Comparison of ENCODE assay signal across 8 mouse cellular contexts in the genomic region with DNA sequence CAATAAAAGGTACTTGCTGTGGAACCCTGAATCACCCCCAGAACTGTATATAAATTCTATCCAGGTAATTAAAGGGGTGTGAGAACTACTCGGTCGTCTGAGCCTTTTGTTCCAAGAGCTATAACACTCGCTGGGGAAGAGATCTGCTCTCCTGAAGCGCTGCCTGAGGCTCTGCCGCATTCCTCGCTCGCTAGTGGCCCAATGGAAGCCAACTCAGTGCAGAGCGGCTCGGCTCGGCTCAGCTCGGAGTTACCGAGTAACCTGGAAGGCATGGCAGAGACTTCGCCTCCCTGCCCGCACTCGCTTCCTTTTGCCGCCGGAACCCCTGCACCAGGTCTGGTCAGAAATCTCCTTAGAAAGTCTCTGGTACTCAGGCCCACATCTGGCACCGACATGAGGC. TPM values are rescaled to one million over a fixed set of nuclear protein-coding genes. Genes with fewer than 3 reads are reported as not detected.
A peak's percentile ranks its signal among the peaks of the same experiment; 100 is the strongest.
DNase-seq lines count a peak whose midpoint lies in the region; ATAC-seq and TF ChIP-seq lines count a peak whose summit lies in the region.

No protein-coding gene starts in this region.

- WGBS in intestine, embryonic 16.5 days = 9% methylated on average over 18 of the region's 18 CpGs
- 25% methylated on average over 18 of the region's 18 CpGs for WGBS in liver, embryonic 16.5 days (ENCODE audit: insufficient replicate concordance)

- no peak overlapping the region for H3K27ac ChIP-seq in intestine, embryonic 16.5 days (ENCODE audit: low read length)
- H3K27ac ChIP-seq in liver, embryonic 16.5 days (ENCODE audit: low read length) = no peak overlapping the region

- peaks cover 10% of the 10 kb centered on the region for H3K4me1 ChIP-seq in E14TG2a.4 (replicated peaks; ENCODE audit: low read depth, low read length)
- peaks cover 3% of the 10 kb centered on the region; the same call in 1 of the 2 replicates for H3K4me1 ChIP-seq in intestine, embryonic 16.5 days (ENCODE audit: control insufficient read depth, insufficient read depth, low read length)
- no peaks in the 10 kb centered on the region for H3K4me1 ChIP-seq in liver, embryonic 16.5 days (ENCODE audit: control insufficient read depth, low read depth, low read length)

- peak; percentile 49 for DNase-seq in embryo, embryonic 10.5 days (ENCODE audit: low spot score)
- no peak for DNase-seq in layer of hippocampus, adult 9-10 months (ENCODE audit: low spot score)
- no peak for DNase-seq in right cerebral cortex, postnatal 25 days

- peak overlapping the region; percentile 57 for H3K4me3 ChIP-seq in E14TG2a.4 (replicated peaks; ENCODE audit: low read length)
- 0 out of 2 replicates have a peak overlapping the region, but pooled peaks have one; percentile 2 for H3K4me3 ChIP-seq in intestine, embryonic 16.5 days (ENCODE audit: low read length)
- no peak overlapping the region for H3K4me3 ChIP-seq in liver, embryonic 16.5 days (ENCODE audit: low read depth, low read length)

- ATAC-seq in intestine, embryonic 16.5 days = peak; percentile 68
- no peak; the same call in 1 of the 2 replicates for ATAC-seq in liver, embryonic 16.5 days (ENCODE audit: low read depth)
- no peak for ATAC-seq in CD4-positive, CD25-positive, alpha-beta regulatory T cell, adult 4 months
- ATAC-seq in frontal cortex, adult (ENCODE audit: low TSS enrichment) = no peak

- H3K36me3 ChIP-seq in E14TG2a.4 (ENCODE audit: insufficient read depth, low read length) = no peaks in the 10 kb centered on the region
- H3K36me3 ChIP-seq in intestine, embryonic 16.5 days (ENCODE audit: control insufficient read depth, insufficient read depth, low read length) = no peaks in the 10 kb centered on the region
- no peaks in the 10 kb centered on the region for H3K36me3 ChIP-seq in liver, embryonic 16.5 days (ENCODE audit: control insufficient read depth, insufficient read depth)

- peak overlapping the region; percentile 46 for H3K4me2 ChIP-seq in intestine, embryonic 16.5 days (ENCODE audit: low read depth, low read length)
- peak overlapping the region; percentile 13 for H3K4me2 ChIP-seq in liver, embryonic 16.5 days (ENCODE audit: low read depth, low read length)

- no peak for TF ChIP-seq CTCF in E14TG2a.4 (conservative IDR thresholded peaks at IDR 0.05; ENCODE audit: low read length)

- 0 out of 2 replicates have a peak, but pooled peaks cover 3% of the 10 kb centered on the region for H3K27me3 ChIP-seq in E14TG2a.4 (ENCODE audit: insufficient read depth, low read length)
- H3K27me3 ChIP-seq in intestine, embryonic 16.5 days (replicated peaks; ENCODE audit: control insufficient read depth, insufficient read depth, low read length) = no peaks in the 10 kb centered on the region
- no peaks in the 10 kb centered on the region; the same call in 1 of the 2 replicates for H3K27me3 ChIP-seq in liver, embryonic 16.5 days (ENCODE audit: control insufficient read depth, insufficient read depth, low read depth, low read length)

- peaks cover 5% of the 10 kb centered on the region; the same call in 1 of the 2 replicates for H3K9me3 ChIP-seq in E14TG2a.4 (ENCODE audit: low read length)
- H3K9me3 ChIP-seq in intestine, embryonic 16.5 days (ENCODE audit: control insufficient read depth, low read length) = no peaks in the 10 kb centered on the region
- H3K9me3 ChIP-seq in liver, embryonic 16.5 days (replicated peaks; ENCODE audit: control insufficient read depth, low read length) = no peaks in the 10 kb centered on the region

- peak overlapping the region; percentile 57 for H3K9ac ChIP-seq in intestine, embryonic 16.5 days (ENCODE audit: low read depth, low read length)
- H3K9ac ChIP-seq in liver, embryonic 16.5 days (ENCODE audit: low read depth, low read length) = no peak overlapping the region

RNA-seq across cellular contexts. Expression of a gene that starts 36.5 kb away (rescaled TPM):
- polyA plus RNA-seq in intestine, embryonic 16.5 days (2015; fragmentation: Nextera tagmentation; extraction: Ambion mirVana) = 7.9 and 8.5 TPM in 2 replicates
- polyA plus RNA-seq in liver, embryonic 16.5 days (2015; fragmentation: Nextera tagmentation; extraction: Ambion mirVana) = 1.4 and 2.1 TPM in 2 replicates
- under 1 TPM; 0.16 to 0.56 TPM for polyA plus RNA-seq in CD4-positive, CD25-positive, alpha-beta regulatory T cell, adult 4 months (2017; shearing (Covaris generic))

RNA-seq across cellular contexts. Expression of a gene that starts 56.7 kb away (rescaled TPM):
- polyA plus RNA-seq in intestine, embryonic 16.5 days (2015; fragmentation: Nextera tagmentation; extraction: Ambion mirVana) = 24.9 and 34.5 TPM in 2 replicates
- 16.8 and 17.0 TPM in 2 replicates for polyA plus RNA-seq in liver, embryonic 16.5 days (2015; fragmentation: Nextera tagmentation; extraction: Ambion mirVana)
- 1 to 10 TPM; 3.2 to 5.5 TPM for polyA plus RNA-seq in CD4-positive, CD25-positive, alpha-beta regulatory T cell, adult 4 months (2017; shearing (Covaris generic))
